Mouse (Mus musculus) thymus, adult 2 months (tissue): ENCODE data around the gene Itch. TPM values are rescaled to one million over a fixed set of nuclear protein-coding genes. Genes with fewer than 3 reads are reported as not detected.

Experiments
- DNase-seq: peaks from one replicate; pipeline ENCODE4 v3.0.0; 2021
- H3K27ac ChIP-seq: fragments of 200-500 bp; 2 replicates; pipeline ENCODE4 v1.5.1; 2012; ENCODE audit warnings: low read length, control low read depth; ENCODE audit not compliant: control insufficient read depth, insufficient read depth
- H3K27me3 ChIP-seq: fragments of 200-500 bp; 2 replicates; pipeline ENCODE4 v1.6.1; 2012; ENCODE audit warnings: mild to moderate bottlenecking, low read length, moderate library complexity, mixed read lengths; ENCODE audit not compliant: control insufficient read depth, insufficient read depth
- H3K36me3 ChIP-seq: fragments of 200-500 bp; 2 replicates; pipeline ENCODE4 v1.6.1; 2012; ENCODE audit warnings: mild to moderate bottlenecking, low read length, moderate library complexity; ENCODE audit not compliant: control insufficient read depth, insufficient read depth
- H3K4me1 ChIP-seq: fragments of 200-500 bp; replicated peaks from 2 replicates; pipeline ENCODE4 v1.6.1; 2012; ENCODE audit warnings: low read length; ENCODE audit not compliant: control insufficient read depth, insufficient read depth
- H3K4me3 ChIP-seq: fragments of 200-500 bp; 2 replicates; pipeline ENCODE4 v1.5.1; 2012; ENCODE audit warnings: mild to moderate bottlenecking, low read length, control low read depth, moderate library complexity; ENCODE audit not compliant: control insufficient read depth, insufficient read depth
- CTCF ChIP-seq: fragments of 200-500 bp; IDR thresholded peaks from 2 replicates; pipeline ENCODE4 v1.5.1; 2012; ENCODE audit warnings: mild to moderate bottlenecking, control low read depth, low read length, moderate library complexity, borderline replicate concordance; ENCODE audit not compliant: control insufficient read depth, poor library complexity, insufficient read depth; ENCODE audit errors: extremely low read depth
- POLR2A ChIP-seq: fragments of 200-500 bp; IDR thresholded peaks from 2 replicates; pipeline ENCODE4 v1.6.1; 2012; ENCODE audit warnings: mild to moderate bottlenecking, low read length, control low read depth, moderate library complexity; ENCODE audit not compliant: control insufficient read depth, poor library complexity, insufficient read depth; ENCODE audit errors: extremely low read depth
- WGBS: fragments of 180-500 bp; shearing (Covaris S2); methylation state at CpG from one replicate; pipeline ENCODE4 v1.1.7; 2018; 5-methylcytosine and 5-hydroxymethylcytosine counted together
- polyA plus RNA-seq: library from polyadenylated mRNA; depleted of rRNA; stranded (reverse); fragments of >200 nt; gene quantifications from 2 replicates; pipeline ENCODE4 v1.2.3, GENCODE M21; 2012

The Itch gene
- polyA plus RNA-seq, 1 experiment: 16.9 TPM

DNA sequence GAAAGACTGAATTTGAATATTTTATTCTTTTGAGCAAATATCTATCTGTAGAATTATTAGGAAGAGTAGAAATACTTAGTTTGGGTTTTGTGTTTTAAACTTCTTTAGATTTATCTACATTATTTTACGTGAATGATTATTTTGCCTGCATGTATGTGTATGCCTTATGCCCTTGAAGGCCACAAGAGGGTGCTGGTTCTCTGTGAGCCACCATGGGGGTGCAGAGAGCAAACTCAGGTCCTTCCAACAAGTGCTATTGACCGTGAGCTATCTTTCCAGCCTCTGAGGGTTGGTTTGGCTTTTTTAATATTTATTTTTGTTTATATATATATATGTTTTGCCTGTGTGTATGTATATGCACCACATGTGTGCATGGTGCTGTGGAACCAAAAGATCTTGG is 74.1 kb downstream of the Itch start:
- H3K4me1 ChIP-seq: no peaks in the 10 kb centered on the region
- peaks cover 56% of the 10 kb centered on the region for H3K36me3 ChIP-seq
- TF ChIP-seq POLR2A: no peak
- TF ChIP-seq CTCF: no peak
- no peaks in the 10 kb centered on the region for H3K27me3 ChIP-seq
- H3K4me3 ChIP-seq: no peak overlapping the region
- DNase-seq: peak; percentile 27
- no peak overlapping the region for H3K27ac ChIP-seq
- 87% methylated on average over 2 of the region's 2 CpGs for WGBS

DNA sequence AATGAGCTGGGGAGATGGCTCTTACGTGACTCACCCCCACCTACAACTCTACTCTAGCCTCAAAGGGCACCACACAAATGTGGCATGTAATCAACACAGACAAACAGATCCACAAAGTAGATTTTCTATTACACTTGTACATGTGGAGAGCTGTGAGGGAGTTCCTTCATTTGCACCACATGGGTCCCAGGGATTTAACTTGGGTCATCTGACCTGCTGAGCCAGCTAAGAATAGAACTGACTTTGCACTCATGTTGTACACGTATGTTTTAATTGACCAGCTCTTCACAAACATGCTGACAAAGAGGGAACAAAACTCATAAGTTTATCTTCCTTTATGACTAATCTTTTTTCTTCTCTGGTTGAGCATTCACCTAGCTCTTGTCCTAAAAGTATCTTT is 89.8 kb downstream of the Itch start:
- Histone ChIP-seq H3K27ac (no peak overlapping the region), H3K36me3 (peaks cover 62% of the 10 kb centered on the region), H3K27me3 (no peaks in the 10 kb centered on the region), H3K4me1 (no peaks in the 10 kb centered on the region), H3K4me3 (no peak overlapping the region)
- TF ChIP-seq CTCF: no peak
- DNase-seq: no peak
- 96% methylated on average over 2 of the region's 2 CpGs for WGBS

DNA sequence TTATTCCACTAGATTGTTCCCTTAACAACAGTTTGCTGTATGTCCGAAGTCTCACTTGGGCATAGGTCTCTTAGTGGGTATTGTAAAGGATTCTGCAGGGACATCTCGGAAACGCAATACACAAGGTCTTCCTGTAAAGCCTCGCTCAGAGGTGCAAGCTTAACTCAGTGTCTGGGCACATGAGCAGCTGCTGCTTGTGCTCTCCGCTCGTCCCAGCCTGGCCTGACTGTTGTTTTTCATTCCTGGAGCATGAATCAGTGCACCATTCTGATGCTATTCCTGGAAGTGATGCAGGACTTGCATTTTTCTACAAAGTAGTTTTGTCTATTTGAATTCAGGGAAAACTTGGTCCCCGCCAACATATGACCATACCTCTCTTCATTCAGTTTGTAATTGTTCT is 91.4 kb downstream of the Itch start:
- Histone ChIP-seq H3K27ac (no peak overlapping the region), H3K36me3 (peaks cover 48% of the 10 kb centered on the region), H3K4me3 (no peak overlapping the region), H3K27me3 (no peaks in the 10 kb centered on the region), H3K4me1 (no peaks in the 10 kb centered on the region)
- 94% methylated on average over 7 of the region's 7 CpGs for WGBS
- TF ChIP-seq CTCF (no peak), POLR2A (no peak)
- DNase-seq: no peak

DNA sequence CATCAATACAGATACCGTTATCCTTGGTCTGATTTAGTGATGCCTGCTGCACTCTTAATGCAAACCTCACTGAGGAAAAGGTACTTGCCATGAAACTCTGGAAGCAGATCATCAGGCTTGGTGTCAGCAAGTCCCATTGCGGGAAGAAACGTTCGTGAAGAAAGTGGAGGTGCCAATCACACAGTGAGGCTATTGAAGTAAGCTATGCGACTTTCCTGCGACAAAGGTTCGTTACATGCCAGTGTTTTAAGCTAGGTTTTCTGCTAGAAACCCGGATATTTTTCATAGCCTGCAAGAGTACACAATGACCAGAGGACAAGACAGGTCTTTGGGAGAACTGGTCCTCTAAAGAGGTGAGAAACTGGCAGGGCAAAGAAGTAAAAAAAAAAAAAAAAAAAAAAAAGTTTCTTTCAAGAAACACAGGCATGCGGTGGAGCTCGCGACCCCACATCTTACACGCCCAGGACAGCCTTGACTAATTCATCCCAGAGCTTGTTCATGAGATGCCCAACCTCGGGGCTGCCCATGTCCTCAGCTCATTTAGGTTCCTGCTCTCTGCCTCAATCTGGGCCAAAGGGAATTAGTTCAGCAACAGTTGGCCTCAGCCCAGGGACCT is 102.5 kb downstream of the Itch start:
- Histone ChIP-seq H3K27me3 (no peaks in the 10 kb centered on the region), H3K4me1 (peaks cover 8% of the 10 kb centered on the region), H3K27ac (peak overlapping the region; percentile 38; the same call in 1 of the 2 replicates), H3K36me3 (no peaks in the 10 kb centered on the region), H3K4me3 (peak overlapping the region; percentile 88)
- DNase-seq: no peak
- WGBS: 4% methylated on average over 13 of the region's 13 CpGs
- no peak for TF ChIP-seq CTCF
- no peak for TF ChIP-seq POLR2A

DNA sequence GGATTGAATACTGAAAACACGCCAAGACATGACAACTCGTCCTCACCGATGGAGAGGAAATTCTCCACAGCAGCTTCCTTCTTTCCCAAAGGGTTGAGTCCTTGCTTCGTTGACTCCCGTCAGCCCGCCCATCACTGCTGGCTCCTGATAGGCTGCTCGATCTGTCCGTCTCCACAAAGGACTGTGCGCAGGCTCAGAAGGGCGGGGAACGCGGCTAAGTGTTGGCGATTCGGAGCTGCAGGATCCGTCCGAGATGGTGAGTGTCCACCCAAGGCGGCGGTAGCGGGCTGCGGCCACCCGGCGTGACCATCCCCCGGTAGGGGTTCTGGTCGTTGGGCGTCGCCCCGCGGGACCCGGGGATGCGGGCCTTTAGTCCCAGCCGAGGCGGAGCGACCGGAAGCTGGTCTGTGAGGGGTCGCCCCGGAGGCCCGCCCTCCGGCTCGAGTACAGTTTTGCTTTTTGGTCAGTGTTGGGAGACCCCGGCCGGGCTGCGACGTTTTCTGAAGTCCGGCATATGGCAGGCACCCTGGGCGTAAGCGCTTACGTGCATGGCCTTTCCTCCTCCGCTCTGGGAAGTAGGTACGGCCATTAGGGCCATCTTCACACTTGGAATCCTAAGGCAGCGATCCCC is 103.2 kb downstream of the Itch start, which contains the start of gene Dynlrb1:
TSS of gene Dynlrb1 (plus strand) at position 172 of the 631 bp plus-strand sequence.
- under 1% methylated on average over 50 of the region's 50 CpGs for WGBS
- peak; percentile 52 for TF ChIP-seq POLR2A
- 0 out of 2 replicates have a peak, but pooled peaks have one; percentile 8 for TF ChIP-seq CTCF
- DNase-seq: peak; percentile 98

DNA sequence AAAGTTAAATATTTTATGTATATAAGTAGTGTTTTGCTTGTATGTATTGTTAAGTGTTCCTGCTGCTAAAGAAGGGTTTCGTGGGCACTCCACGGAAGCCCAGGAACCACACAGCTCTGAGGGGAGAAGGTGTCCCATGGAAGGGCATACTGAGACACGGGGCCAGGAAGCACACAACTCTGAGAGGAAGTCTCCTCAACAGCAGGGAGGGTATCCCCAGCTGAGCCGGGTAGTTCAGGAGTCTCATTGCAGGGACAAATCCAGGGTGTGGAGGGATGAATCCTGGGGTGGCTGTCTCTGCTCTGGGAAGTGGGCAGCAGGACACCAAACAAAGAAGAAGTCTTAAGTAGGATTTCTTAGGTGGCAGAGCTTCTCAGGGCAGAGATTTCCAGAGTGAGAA is 104.0 kb downstream of the Itch start:
- 2% methylated on average over 4 of the region's 4 CpGs for WGBS
- H3K4me3 ChIP-seq: peak overlapping the region; percentile 31
- no peak for TF ChIP-seq POLR2A
- no peak for TF ChIP-seq CTCF
- peaks cover 13% of the 10 kb centered on the region for H3K4me1 ChIP-seq
- no peaks in the 10 kb centered on the region for H3K36me3 ChIP-seq
- H3K27ac ChIP-seq: no peak overlapping the region
- no peaks in the 10 kb centered on the region for H3K27me3 ChIP-seq
- peak; percentile 6 for DNase-seq

More for the DNA sequence above, 103.2 kb downstream of the Itch start, which contains the start of gene Dynlrb1:
- H3K36me3 ChIP-seq: no peaks in the 10 kb centered on the region
- H3K27me3 ChIP-seq: no peaks in the 10 kb centered on the region
- peak within 1 kb of the TSS; percentile 38; the same call in 1 of the 2 replicates for H3K27ac ChIP-seq
- peak within 1 kb of the TSS; percentile 88 for H3K4me3 ChIP-seq
- peaks cover 13% of the 10 kb centered on the region for H3K4me1 ChIP-seq
